Mouse (Mus musculus) activated CD4-positive, CD25-positive, alpha-beta regulatory T cell, adult 4 months (primary cell): Measurements from ENCODE around the gene Prg3. TPM values are rescaled to one million over a fixed set of nuclear protein-coding genes. Genes with fewer than 3 reads are reported as not detected.
A peak's percentile ranks its signal among the peaks of the same experiment; 100 is the strongest.

Experiments used
- ATAC-seq: one replicate; pipeline ENCODE4 v1.8.0; 2017
- polyA plus RNA-seq, 2 experiments: library from polyadenylated mRNA; unstranded; fragments of 100-300 nt; shearing (Covaris generic); gene quantifications; one replicate each; pipeline ENCODE4 v1.2.1; 2017

The Prg3 gene
- polyA plus RNA-seq, 2 experiments from 2014 or later, result not detected

GRCm38 (mm10) chr2:84996376-84996775, 8.4 kb downstream of the Prg3 start:
- no peak for ATAC-seq

GRCm38 (mm10) chr2:84999486-85000181, 11.6 kb downstream of the Prg3 start:
- no peak for ATAC-seq

- ATAC-seq, result no peak
Measured at GRCm38 (mm10) chr2:85001497-85001896, 13.5 kb downstream of the Prg3 start.

GRCm38 (mm10) chr2:85002575-85002974, 14.6 kb downstream of the Prg3 start:
- ATAC-seq, result no peak

DNA sequence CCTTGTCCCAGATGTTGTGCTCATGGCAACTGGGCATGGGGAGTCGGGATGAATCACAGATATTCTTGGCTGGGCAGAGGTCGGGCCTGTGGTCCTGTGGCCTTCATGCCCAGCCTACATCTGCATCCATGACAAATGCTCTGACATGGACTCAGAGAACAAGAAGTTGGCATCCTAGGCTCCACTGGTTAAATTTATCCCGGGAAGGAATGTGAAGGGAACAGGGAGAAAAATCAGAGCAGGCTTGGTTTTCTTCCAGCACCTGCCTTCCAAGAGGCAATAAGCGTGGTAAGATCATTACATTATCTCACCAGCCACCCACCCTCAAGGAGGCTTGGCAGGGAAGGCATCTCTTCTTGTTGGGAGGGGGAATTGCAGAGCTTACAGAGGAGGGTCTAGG, 16.3 kb downstream of the Prg3 start:
- no peak for ATAC-seq

DNA sequence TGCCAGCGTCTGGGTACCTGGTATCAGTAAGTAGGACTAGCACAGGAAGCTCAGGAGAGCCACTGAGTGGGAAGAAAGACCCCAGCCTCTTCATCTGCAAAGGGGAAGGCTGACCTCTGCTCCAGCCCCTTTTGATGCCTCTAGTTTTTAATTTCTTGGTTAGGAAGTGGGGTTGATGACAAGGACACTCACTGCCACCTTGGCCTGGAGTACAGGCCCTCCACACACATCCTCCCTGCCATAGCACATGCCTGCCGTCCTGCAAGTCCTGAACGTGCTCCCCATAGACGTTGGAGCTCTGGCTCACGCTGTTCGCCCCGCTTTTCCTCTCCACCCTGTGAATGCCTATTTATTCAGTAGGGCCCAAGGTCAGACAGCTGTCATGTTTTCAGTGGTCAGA, 18.6 kb downstream of the Prg3 start:
- no peak for ATAC-seq

DNA sequence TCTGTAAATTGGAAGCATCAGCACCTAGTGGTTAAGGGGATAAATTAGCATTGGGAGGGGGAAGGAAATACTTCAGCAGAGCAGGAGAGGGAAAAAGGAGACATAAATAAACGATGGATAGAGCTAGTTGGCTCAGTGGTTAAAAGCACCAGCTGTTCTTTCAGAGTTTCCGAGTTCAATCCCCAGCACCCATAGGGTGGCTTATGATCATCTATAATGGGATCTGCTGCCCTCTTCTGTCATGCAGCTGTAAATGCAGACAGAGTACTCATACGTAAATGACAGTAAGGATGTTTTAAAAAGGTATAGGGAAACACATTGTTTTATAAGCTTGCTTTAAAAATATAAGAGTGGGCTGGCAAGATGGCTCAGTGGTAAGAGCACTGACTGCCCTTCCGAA, 19.7 kb downstream of the Prg3 start:
- peak; percentile 59 for ATAC-seq

DNA sequence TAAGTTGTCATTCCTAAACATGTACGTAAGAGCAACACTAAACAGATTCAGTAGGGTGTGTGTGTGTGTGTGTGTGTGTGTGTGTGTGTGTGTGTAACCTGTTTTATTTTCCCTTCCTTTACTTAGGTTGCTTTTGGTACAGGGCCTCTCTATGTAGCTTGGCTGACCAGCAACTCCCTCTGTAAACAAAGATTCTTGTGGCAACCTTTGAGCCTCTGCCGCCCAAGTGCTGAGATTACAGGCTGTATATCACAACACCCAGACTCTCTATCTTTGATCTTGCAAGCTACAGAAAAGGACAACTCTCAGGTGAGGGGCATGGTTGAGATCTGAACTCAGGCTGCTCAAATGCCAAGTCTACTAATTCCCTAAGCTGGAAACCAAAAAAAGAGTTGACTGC, 21.2 kb downstream of the Prg3 start:
- no peak for ATAC-seq

DNA sequence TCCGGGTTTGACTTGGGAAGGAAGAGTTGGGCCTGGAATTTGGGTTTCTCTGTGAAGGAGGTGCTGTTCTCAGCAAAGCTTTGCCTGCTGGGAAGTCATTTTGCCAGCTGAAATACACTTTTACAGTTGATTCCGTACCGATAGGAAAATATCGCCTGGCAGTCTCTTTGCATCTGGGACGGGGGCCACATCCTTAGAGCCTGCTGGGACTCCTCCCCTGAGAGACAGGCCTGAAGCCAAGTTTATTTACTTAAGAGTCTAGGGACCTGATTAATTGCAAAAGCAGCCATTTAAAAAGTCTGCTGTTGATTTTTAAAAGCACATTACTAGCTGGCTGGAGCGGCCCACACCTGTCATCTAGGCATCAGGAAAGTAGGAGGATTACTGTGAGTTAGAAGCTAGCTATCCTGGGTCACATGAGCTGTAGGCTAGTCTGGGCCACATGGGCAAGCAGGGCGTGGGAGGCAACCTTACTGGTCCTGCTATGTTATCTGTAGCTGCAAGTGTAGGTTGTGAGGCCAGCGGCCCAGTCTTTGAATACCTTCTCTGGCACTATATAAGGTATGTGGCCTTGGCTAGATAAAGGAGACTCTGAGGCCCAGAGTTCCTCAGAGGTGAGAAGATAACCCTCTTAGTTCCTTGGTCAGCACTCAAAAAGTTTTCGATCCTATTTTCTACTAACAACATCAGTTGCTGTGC, 24.0 kb downstream of the Prg3 start:
- no peak for ATAC-seq

GRCm38 (mm10) chr2:85012679-85013078, 24.7 kb downstream of the Prg3 start:
- ATAC-seq, result no peak

GRCm38 (mm10) chr2:85013826-85014587, 26.0 kb downstream of the Prg3 start:
- peak; percentile 54 for ATAC-seq

GRCm38 (mm10) chr2:85014588-85014982, 26.6 kb downstream of the Prg3 start:
- ATAC-seq, result no peak

- ATAC-seq, result no peak
Measured at GRCm38 (mm10) chr2:85022043-85022442, 34.0 kb downstream of the Prg3 start.

DNA sequence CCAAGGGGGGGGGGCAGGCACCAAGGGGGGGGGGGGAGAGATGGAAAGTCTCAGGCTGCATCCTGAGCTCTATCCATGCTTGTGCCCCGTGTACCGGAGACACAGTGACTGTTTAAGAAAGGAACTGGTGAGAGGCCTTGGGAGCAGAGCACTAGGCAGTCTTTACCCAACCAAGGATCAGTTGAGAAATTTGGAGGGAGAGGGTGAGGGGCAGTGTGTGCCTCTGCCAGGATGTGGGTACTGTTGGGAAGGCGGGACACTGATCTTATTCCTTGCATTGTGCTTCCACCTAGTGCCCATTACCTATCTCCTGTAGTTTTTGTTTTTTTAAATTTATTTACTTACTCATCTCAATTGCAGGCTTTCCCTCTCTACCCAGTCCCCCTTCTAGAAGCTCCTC, 38.2 kb downstream of the Prg3 start:
- ATAC-seq, result no peak

GRCm38 (mm10) chr2:85027281-85027680, 39.3 kb downstream of the Prg3 start:
- no peak for ATAC-seq

GRCm38 (mm10) chr2:85029897-85030296, 41.9 kb downstream of the Prg3 start:
- no peak for ATAC-seq

DNA sequence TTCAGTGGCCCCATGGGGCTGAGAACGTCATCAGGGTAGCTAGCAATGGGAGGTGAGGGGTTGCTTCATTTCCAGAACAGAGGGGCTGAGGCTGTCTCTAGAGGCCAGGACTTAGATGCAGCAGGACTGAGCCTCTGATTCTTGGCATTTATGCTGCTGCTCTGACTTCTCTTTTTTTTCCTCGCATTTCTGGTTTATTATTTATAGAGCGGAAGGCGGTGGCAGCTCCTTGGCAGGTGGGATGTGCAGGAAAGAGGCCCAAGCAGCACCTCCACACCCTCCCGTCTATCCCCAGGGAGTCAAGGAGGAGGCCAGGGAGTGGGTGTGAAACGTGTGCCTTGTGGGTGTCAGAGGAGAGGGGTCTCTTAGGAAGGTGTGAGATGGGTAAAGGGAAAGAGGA, 43.0 kb downstream of the Prg3 start:
- no peak for ATAC-seq

GRCm38 (mm10) chr2:85033121-85033520, 45.1 kb downstream of the Prg3 start:
- no peak for ATAC-seq

- no peak for ATAC-seq
Measured at GRCm38 (mm10) chr2:85034169-85034568, 46.2 kb downstream of the Prg3 start.

- no peak for ATAC-seq
Measured at GRCm38 (mm10) chr2:85036507-85037046, 48.6 kb downstream of the Prg3 start.

- ATAC-seq, result peak; percentile 94
Measured at GRCm38 (mm10) chr2:85037047-85038026, 49.3 kb downstream of the Prg3 start, which contains the start of the genes Ssrp1 and P2rx3. Ssrp1 (plus strand) TSS chr2:85037234. P2rx3 (minus strand) TSS chr2:85037462.

GRCm38 (mm10) chr2:85038336-85038735, 50.3 kb downstream of the Prg3 start:
- ATAC-seq, result no peak
